Mouse (Mus musculus) forebrain, embryonic 10.5 days (tissue): ENCODE measurements at regions not wholly inside any gene's neighbourhood (a gene's known extent, or its start where the extent isn't known, plus 50 kb on each side); places are given as distances from the start of the nearest gene placed in this dataset.

Source experiments
- DNase-seq: peaks from one replicate; pipeline ENCODE4 v3.0.0-alpha.2; 2017; ENCODE audit warnings: low spot score; ENCODE audit errors: extremely low spot score
- H3K27ac ChIP-seq: fragments of 300-500 bp; sonication (generic); 2 replicates; pipeline ENCODE4 v1.5.1; 2016; ENCODE audit warnings: mild to moderate bottlenecking
- H3K27me3 ChIP-seq: fragments of 300-500 bp; sonication (generic); 2 replicates; pipeline ENCODE4 v1.6.1; 2016; ENCODE audit warnings: mild to moderate bottlenecking; ENCODE audit not compliant: poor library complexity, severe bottlenecking
- H3K36me3 ChIP-seq: fragments of 300-500 bp; sonication (generic); replicated peaks from 2 replicates; pipeline ENCODE4 v1.6.1; 2016; ENCODE audit warnings: mild to moderate bottlenecking, moderate library complexity
- H3K4me1 ChIP-seq: fragments of 300-500 bp; sonication (generic); 2 replicates; pipeline ENCODE4 v1.6.1; 2016
- H3K4me3 ChIP-seq: fragments of 300-500 bp; sonication (generic); 2 replicates; pipeline ENCODE4 v1.5.1; 2016; ENCODE audit warnings: mild to moderate bottlenecking, moderate library complexity
- H3K9me3 ChIP-seq: fragments of 300-500 bp; sonication (generic); 2 replicates; pipeline ENCODE4 v1.6.1; 2016; ENCODE audit warnings: mild to moderate bottlenecking, moderate library complexity
- WGBS: fragments of 180-500 bp; shearing (Covaris S2); methylation state at CpG from one replicate; pipeline ENCODE4 v1.1.7; 2016; 5-methylcytosine and 5-hydroxymethylcytosine counted together

GRCm38 (mm10) chr14:25050674-25051251, 408.2 kb upstream of the Zmiz1 start:
- no peak overlapping the region for H3K4me3 ChIP-seq
- H3K36me3 ChIP-seq = no peaks in the 10 kb centered on the region
- no peak overlapping the region; the same call in 1 of the 2 replicates for H3K27ac ChIP-seq
- DNase-seq = no peak
- peaks cover 18% of the 10 kb centered on the region for H3K4me1 ChIP-seq
- 84% methylated on average over 12 of the region's 12 CpGs for WGBS
- no peaks in the 10 kb centered on the region for H3K9me3 ChIP-seq
- H3K27me3 ChIP-seq = no peaks in the 10 kb centered on the region

- Histone ChIP-seq H3K27ac (peak overlapping the region; percentile 78), H3K27me3 (no peaks in the 10 kb centered on the region), H3K4me1 (peaks cover 18% of the 10 kb centered on the region), H3K36me3 (no peaks in the 10 kb centered on the region), H3K9me3 (no peaks in the 10 kb centered on the region), H3K4me3 (no peak overlapping the region)
- DNase-seq = peak; percentile 47
- 70% methylated on average over 9 of the region's 9 CpGs for WGBS
Measured at GRCm38 (mm10) chr14:25052175-25052574, 406.8 kb upstream of the Zmiz1 start.

- Histone ChIP-seq H3K9me3 (no peaks in the 10 kb centered on the region), H3K27me3 (no peaks in the 10 kb centered on the region; the same call in 1 of the 2 replicates), H3K36me3 (no peaks in the 10 kb centered on the region), H3K4me1 (peaks cover 40% of the 10 kb centered on the region), H3K4me3 (no peak overlapping the region), H3K27ac (peak overlapping the region; percentile 32)
- DNase-seq = no peak
- WGBS = 79% methylated on average over 7 of the region's 7 CpGs
Measured at GRCm38 (mm10) chr14:25059351-25059750, 399.6 kb upstream of the Zmiz1 start.

GRCm38 (mm10) chr14:25060285-25060684, 398.7 kb upstream of the Zmiz1 start:
- Histone ChIP-seq H3K36me3 (no peaks in the 10 kb centered on the region), H3K27ac (peak overlapping the region; percentile 40; the same call in 1 of the 2 replicates), H3K4me1 (peaks cover 50% of the 10 kb centered on the region), H3K4me3 (no peak overlapping the region), H3K27me3 (no peaks in the 10 kb centered on the region; the same call in 1 of the 2 replicates), H3K9me3 (no peaks in the 10 kb centered on the region)
- WGBS = 92% methylated on average over 7 of the region's 7 CpGs
- DNase-seq = no peak

DNA sequence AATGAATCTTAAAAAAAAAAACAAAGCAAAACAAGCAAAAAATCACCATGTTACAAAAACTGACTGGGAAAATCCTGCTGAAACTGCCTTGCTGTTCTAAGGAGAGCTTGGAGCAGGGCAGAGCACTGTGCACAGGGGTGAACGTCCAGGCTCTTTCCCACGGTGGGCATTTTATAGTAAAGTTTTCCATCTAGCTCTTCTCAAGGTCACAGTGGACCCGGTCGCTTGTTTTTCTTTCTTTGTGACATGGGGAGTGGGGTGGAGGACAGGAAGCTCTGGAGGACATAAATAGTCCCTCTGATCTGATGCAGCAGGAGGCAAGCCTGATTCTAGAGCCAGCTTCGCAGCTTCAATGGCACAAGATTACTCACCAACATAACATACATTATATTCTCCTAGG, 395.9 kb upstream of the Zmiz1 start:
- 77% methylated on average over 5 of the region's 5 CpGs for WGBS
- Histone ChIP-seq H3K4me1 (peaks cover 77% of the 10 kb centered on the region), H3K27ac (peak overlapping the region; percentile 40), H3K36me3 (no peaks in the 10 kb centered on the region), H3K9me3 (no peaks in the 10 kb centered on the region), H3K27me3 (peaks cover 5% of the 10 kb centered on the region; the same call in 1 of the 2 replicates), H3K4me3 (no peak overlapping the region)
- DNase-seq = no peak

DNA sequence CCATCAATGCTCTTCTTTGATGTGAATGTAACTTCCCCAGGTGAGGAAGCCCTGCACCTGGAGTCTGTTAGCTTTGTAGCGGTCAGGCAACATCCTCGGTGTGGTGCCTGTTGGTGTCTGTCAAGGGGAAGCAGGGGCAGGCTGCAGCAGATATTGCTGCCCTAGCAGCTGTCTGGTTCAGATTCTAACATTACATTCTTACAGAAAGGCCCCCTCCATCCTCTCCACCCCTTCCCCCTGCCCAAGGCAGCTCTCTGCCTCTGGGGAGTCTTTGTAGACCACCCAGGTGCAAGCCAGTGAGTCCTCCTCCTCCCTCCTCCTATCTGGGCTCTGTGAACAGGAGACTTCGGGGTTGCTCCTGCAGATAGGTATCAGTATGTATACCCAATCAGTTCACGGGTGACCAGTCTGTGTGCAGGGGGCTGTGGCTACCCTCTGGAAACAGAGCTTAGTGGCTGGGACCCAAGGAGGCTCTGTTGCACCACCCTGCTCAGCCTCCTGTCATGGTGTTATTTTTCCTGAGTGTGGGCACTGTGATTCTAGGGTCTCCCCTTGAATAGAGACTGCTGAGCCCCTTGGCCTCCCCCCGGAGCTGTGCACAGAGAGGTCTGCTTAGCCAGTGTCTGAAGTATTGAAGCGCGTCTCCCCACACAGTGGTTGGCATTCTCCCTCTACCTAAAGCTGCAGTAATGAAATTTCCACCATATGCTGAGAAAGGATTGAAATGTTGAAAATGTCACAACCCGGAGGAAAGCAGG, 394.6 kb upstream of the Zmiz1 start:
- H3K9me3 ChIP-seq = no peaks in the 10 kb centered on the region
- H3K27me3 ChIP-seq = peaks cover 5% of the 10 kb centered on the region; the same call in 1 of the 2 replicates
- no peak overlapping the region for H3K4me3 ChIP-seq
- peak overlapping the region; percentile 68 for H3K27ac ChIP-seq
- peaks cover 70% of the 10 kb centered on the region for H3K4me1 ChIP-seq
- DNase-seq = no peak
- no peaks in the 10 kb centered on the region for H3K36me3 ChIP-seq
- 57% methylated on average over 8 of the region's 8 CpGs for WGBS

DNA sequence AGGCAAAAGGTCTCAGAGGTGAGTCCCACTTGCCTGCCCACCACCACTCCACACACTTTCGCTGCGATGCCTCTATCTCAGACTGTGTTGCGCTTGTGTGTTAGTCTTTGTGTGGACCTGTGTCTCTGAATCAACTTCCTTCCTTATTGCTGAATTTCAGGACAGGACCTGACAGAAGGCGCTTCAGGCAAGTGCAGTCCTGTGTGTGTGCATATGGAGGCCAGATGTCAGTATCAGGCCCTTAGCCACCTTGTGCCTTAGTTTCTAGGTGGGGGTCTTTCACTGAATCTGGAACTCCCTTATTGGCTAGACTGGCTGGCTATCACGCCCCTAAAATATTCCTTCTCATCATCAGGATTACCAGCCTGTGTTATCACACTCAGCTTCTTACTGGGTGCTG, 391.6 kb upstream of the Zmiz1 start:
- Histone ChIP-seq H3K9me3 (no peaks in the 10 kb centered on the region), H3K27ac (peak overlapping the region; percentile 54; the same call in 1 of the 2 replicates), H3K36me3 (no peaks in the 10 kb centered on the region), H3K27me3 (peaks cover 31% of the 10 kb centered on the region), H3K4me3 (no peak overlapping the region), H3K4me1 (peaks cover 74% of the 10 kb centered on the region)
- DNase-seq = no peak
- WGBS = 80% methylated on average over 5 of the region's 5 CpGs

DNA sequence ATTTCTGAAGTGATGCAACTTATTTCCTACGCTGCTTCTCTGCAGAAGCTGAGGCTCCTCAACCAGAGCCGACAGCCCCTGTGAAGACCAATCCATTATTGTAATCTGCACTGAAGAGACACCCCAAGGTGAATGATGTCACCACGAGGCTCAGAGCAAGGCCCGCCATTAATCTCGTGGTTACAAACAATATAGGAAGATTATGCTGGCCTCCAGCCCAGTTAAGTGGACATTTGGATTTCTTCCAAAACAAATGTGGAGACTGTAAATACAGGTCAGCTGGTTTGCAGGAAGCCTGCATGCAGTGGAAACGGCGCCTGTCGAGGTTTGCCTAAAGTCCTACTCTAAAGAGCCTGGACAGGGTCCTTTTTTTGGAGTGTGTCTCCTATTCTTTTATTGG, 390.6 kb upstream of the Zmiz1 start:
- peaks cover 32% of the 10 kb centered on the region for H3K27me3 ChIP-seq
- WGBS = 86% methylated on average over 8 of the region's 8 CpGs
- no peaks in the 10 kb centered on the region for H3K9me3 ChIP-seq
- H3K36me3 ChIP-seq = no peaks in the 10 kb centered on the region
- H3K27ac ChIP-seq = no peak overlapping the region
- no peak overlapping the region for H3K4me3 ChIP-seq
- H3K4me1 ChIP-seq = peaks cover 74% of the 10 kb centered on the region
- no peak for DNase-seq

DNA sequence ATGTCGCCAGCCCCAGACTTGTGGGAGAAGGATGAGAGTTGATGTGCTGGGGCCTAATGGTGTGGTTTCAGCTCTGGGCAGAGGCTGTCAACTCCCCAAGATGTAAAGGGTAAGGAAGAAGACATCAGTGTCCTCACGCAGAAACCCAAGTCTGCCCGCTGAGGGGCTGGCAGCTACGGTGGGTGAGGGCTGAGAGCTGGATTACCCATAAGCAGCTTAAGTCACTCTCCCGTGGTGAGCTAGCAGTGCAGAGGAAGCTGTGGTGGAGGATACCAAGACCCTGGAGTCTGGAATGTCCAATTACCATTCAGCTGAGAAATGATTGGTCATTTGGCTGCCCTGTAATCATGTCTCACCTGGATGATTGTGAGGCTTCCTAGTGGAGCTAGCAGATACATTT, 385.8 kb upstream of the Zmiz1 start:
- Histone ChIP-seq H3K27me3 (peaks cover 31% of the 10 kb centered on the region), H3K9me3 (no peaks in the 10 kb centered on the region), H3K4me3 (no peak overlapping the region), H3K36me3 (no peaks in the 10 kb centered on the region), H3K4me1 (peaks cover 40% of the 10 kb centered on the region), H3K27ac (no peak overlapping the region)
- DNase-seq = no peak
- 33% methylated on average over 5 of the region's 5 CpGs for WGBS

- Histone ChIP-seq H3K4me3 (no peak overlapping the region), H3K27ac (no peak overlapping the region), H3K27me3 (peaks cover 31% of the 10 kb centered on the region), H3K36me3 (no peaks in the 10 kb centered on the region), H3K4me1 (peaks cover 35% of the 10 kb centered on the region), H3K9me3 (no peaks in the 10 kb centered on the region)
- DNase-seq = no peak
- WGBS = 88% methylated on average over 9 of the region's 9 CpGs
Measured at GRCm38 (mm10) chr14:25074022-25074800, 384.8 kb upstream of the Zmiz1 start.

- Histone ChIP-seq H3K27ac (no peak overlapping the region), H3K27me3 (peaks cover 28% of the 10 kb centered on the region), H3K4me3 (no peak overlapping the region), H3K4me1 (peaks cover 31% of the 10 kb centered on the region), H3K9me3 (no peaks in the 10 kb centered on the region), H3K36me3 (no peaks in the 10 kb centered on the region)
- DNase-seq = no peak
- 91% methylated on average over 5 of the region's 5 CpGs for WGBS
Measured at GRCm38 (mm10) chr14:25074891-25075290, 384.1 kb upstream of the Zmiz1 start.

GRCm38 (mm10) chr14:25080431-25080830, 378.6 kb upstream of the Zmiz1 start:
- H3K36me3 ChIP-seq = no peaks in the 10 kb centered on the region
- H3K4me1 ChIP-seq = 0 out of 2 replicates have a peak, but pooled peaks cover 5% of the 10 kb centered on the region
- H3K9me3 ChIP-seq = peaks cover 6% of the 10 kb centered on the region; the same call in 1 of the 2 replicates
- H3K27ac ChIP-seq = no peak overlapping the region
- WGBS = 89% methylated on average over 3 of the region's 3 CpGs
- H3K27me3 ChIP-seq = no peaks in the 10 kb centered on the region
- H3K4me3 ChIP-seq = no peak overlapping the region
- DNase-seq = no peak
